Mouse (Mus musculus) embryonic facial prominence, embryonic 13.5 days (tissue): Measurements from ENCODE around the gene Shb. TPM values are rescaled to one million over a fixed set of nuclear protein-coding genes. Genes with fewer than 3 reads are reported as not detected.

Source experiments
- ATAC-seq: fragments of 200-750 bp; cut with Nextera tagmentation; 2 replicates; pipeline ENCODE4 v1.8.0; 2017; ENCODE audit warnings: low read depth; ENCODE audit not compliant: insufficient number of reproducible peaks, insufficient read depth, low FRiP score, low TSS enrichment
- H3K27ac ChIP-seq: fragments of 300-500 bp; sonication (generic); 2 replicates; pipeline ENCODE4 v1.5.1; 2015; ENCODE audit warnings: moderate library complexity, mild to moderate bottlenecking, inconsistent platforms
- H3K27me3 ChIP-seq: fragments of 300-500 bp; sonication (generic); 2 replicates; pipeline ENCODE4 v1.6.1; 2015; ENCODE audit warnings: mild to moderate bottlenecking, inconsistent platforms
- H3K36me3 ChIP-seq: fragments of 300-500 bp; sonication (generic); 2 replicates; pipeline ENCODE4 v1.6.1; 2015; ENCODE audit warnings: mild to moderate bottlenecking, inconsistent platforms
- H3K4me1 ChIP-seq: fragments of 300-500 bp; sonication (generic); 2 replicates; pipeline ENCODE4 v1.6.1; 2015; ENCODE audit warnings: inconsistent platforms
- H3K4me2 ChIP-seq: fragments of 300-500 bp; sonication (generic); 2 replicates; pipeline ENCODE4 v1.6.1; 2015; ENCODE audit warnings: moderate library complexity, mild to moderate bottlenecking, inconsistent platforms
- H3K4me3 ChIP-seq: fragments of 300-500 bp; sonication (generic); 2 replicates; pipeline ENCODE4 v1.5.1; 2015; ENCODE audit warnings: mild to moderate bottlenecking, inconsistent platforms
- H3K9ac ChIP-seq: fragments of 300-500 bp; sonication (generic); 2 replicates; pipeline ENCODE4 v1.6.1; 2015; ENCODE audit warnings: mild to moderate bottlenecking, inconsistent platforms
- H3K9me3 ChIP-seq: fragments of 300-500 bp; sonication (generic); 2 replicates; pipeline ENCODE4 v1.6.1; 2016; ENCODE audit warnings: inconsistent platforms
- WGBS: fragments of 180-500 bp; shearing (Covaris S2); methylation state at CpG from one replicate; pipeline ENCODE4 v1.1.7; 2015; ENCODE audit warnings: mixed read lengths; 5-methylcytosine and 5-hydroxymethylcytosine counted together
- polyA plus RNA-seq: library from polyadenylated mRNA; unstranded; fragments of >200 nt; fragmentation: Nextera tagmentation; extraction: Ambion mirVana; gene quantifications from 2 replicates; pipeline ENCODE4 v1.2.1, GENCODE M21; 2015

Shb gene
- polyA plus RNA-seq, 1 experiment from 2014 or later: 3.8 TPM

GRCm38 (mm10) chr4:45464528-45464927, 67.7 kb downstream of the Shb start:
- Histone ChIP-seq H3K36me3 (no peaks in the 10 kb centered on the region), H3K9ac (no peak overlapping the region), H3K4me2 (no peak overlapping the region), H3K9me3 (no peaks in the 10 kb centered on the region), H3K27ac (no peak overlapping the region), H3K27me3 (no peaks in the 10 kb centered on the region), H3K4me3 (no peak overlapping the region), H3K4me1 (peaks cover 40% of the 10 kb centered on the region)
- ATAC-seq: no peak
- WGBS: 36% methylated on average over 12 of the region's 12 CpGs

GRCm38 (mm10) chr4:45464123-45464522, 68.1 kb downstream of the Shb start:
- no peaks in the 10 kb centered on the region for H3K36me3 ChIP-seq
- H3K27me3 ChIP-seq: no peaks in the 10 kb centered on the region
- H3K9ac ChIP-seq: no peak overlapping the region
- no peak for ATAC-seq
- H3K9me3 ChIP-seq: no peaks in the 10 kb centered on the region
- H3K4me3 ChIP-seq: no peak overlapping the region
- H3K4me1 ChIP-seq: peaks cover 42% of the 10 kb centered on the region
- H3K27ac ChIP-seq: no peak overlapping the region
- WGBS: 86% methylated on average over 3 of the region's 3 CpGs
- H3K4me2 ChIP-seq: no peak overlapping the region

GRCm38 (mm10) chr4:45462628-45463027, 69.6 kb downstream of the Shb start:
- Histone ChIP-seq H3K27ac (no peak overlapping the region), H3K9me3 (no peaks in the 10 kb centered on the region), H3K27me3 (no peaks in the 10 kb centered on the region), H3K36me3 (peaks cover 6% of the 10 kb centered on the region; the same call in 1 of the 2 replicates), H3K9ac (no peak overlapping the region), H3K4me1 (peaks cover 34% of the 10 kb centered on the region), H3K4me2 (no peak overlapping the region), H3K4me3 (no peak overlapping the region)
- WGBS: 91% methylated on average over 5 of the region's 5 CpGs
- no peak for ATAC-seq

- no peaks in the 10 kb centered on the region for H3K9me3 ChIP-seq
- ATAC-seq: no peak
- H3K27ac ChIP-seq: no peak overlapping the region
- peaks cover 28% of the 10 kb centered on the region for H3K4me1 ChIP-seq
- H3K4me2 ChIP-seq: no peak overlapping the region
- WGBS: 26% methylated on average over 7 of the region's 7 CpGs
- H3K9ac ChIP-seq: no peak overlapping the region
- H3K4me3 ChIP-seq: no peak overlapping the region
- H3K36me3 ChIP-seq: peaks cover 15% of the 10 kb centered on the region
- H3K27me3 ChIP-seq: no peaks in the 10 kb centered on the region
Measured at GRCm38 (mm10) chr4:45461661-45462060, 70.6 kb downstream of the Shb start.

- Histone ChIP-seq H3K27ac (no peak overlapping the region), H3K36me3 (peaks cover 20% of the 10 kb centered on the region), H3K9me3 (no peaks in the 10 kb centered on the region), H3K9ac (no peak overlapping the region), H3K27me3 (no peaks in the 10 kb centered on the region), H3K4me1 (peaks cover 31% of the 10 kb centered on the region), H3K4me2 (no peak overlapping the region), H3K4me3 (no peak overlapping the region)
- no peak for ATAC-seq
- WGBS: 29% methylated on average over 9 of the region's 9 CpGs
Measured at GRCm38 (mm10) chr4:45459375-45459774, 72.9 kb downstream of the Shb start.

- Histone ChIP-seq H3K27me3 (no peaks in the 10 kb centered on the region), H3K4me1 (peaks cover 46% of the 10 kb centered on the region), H3K27ac (no peak overlapping the region), H3K9ac (no peak overlapping the region), H3K4me2 (no peak overlapping the region), H3K4me3 (no peak overlapping the region), H3K36me3 (peaks cover 20% of the 10 kb centered on the region), H3K9me3 (no peaks in the 10 kb centered on the region)
- no peak for ATAC-seq
- 79% methylated on average over 2 of the region's 2 CpGs for WGBS
Measured at GRCm38 (mm10) chr4:45457543-45457942, 74.7 kb downstream of the Shb start.

GRCm38 (mm10) chr4:45455001-45455400, 77.3 kb downstream of the Shb start:
- Histone ChIP-seq H3K27ac (no peak overlapping the region), H3K36me3 (peaks cover 20% of the 10 kb centered on the region), H3K4me3 (no peak overlapping the region), H3K9ac (no peak overlapping the region), H3K4me1 (peaks cover 58% of the 10 kb centered on the region), H3K4me2 (no peak overlapping the region), H3K9me3 (no peaks in the 10 kb centered on the region), H3K27me3 (no peaks in the 10 kb centered on the region)
- 79% methylated on average over 4 of the region's 4 CpGs for WGBS
- no peak for ATAC-seq

- Histone ChIP-seq H3K4me1 (peaks cover 46% of the 10 kb centered on the region), H3K4me3 (no peak overlapping the region), H3K27ac (no peak overlapping the region; the same call in 1 of the 2 replicates), H3K9ac (no peak overlapping the region), H3K4me2 (no peak overlapping the region), H3K9me3 (no peaks in the 10 kb centered on the region), H3K27me3 (no peaks in the 10 kb centered on the region), H3K36me3 (peaks cover 20% of the 10 kb centered on the region)
- ATAC-seq: no peak
- 38% methylated on average over 3 of the region's 3 CpGs for WGBS
Measured at GRCm38 (mm10) chr4:45453271-45453851, 78.9 kb downstream of the Shb start.

GRCm38 (mm10) chr4:45452569-45453111, 79.6 kb downstream of the Shb start:
- Histone ChIP-seq H3K9ac (no peak overlapping the region), H3K36me3 (peaks cover 14% of the 10 kb centered on the region), H3K4me2 (no peak overlapping the region), H3K27me3 (no peaks in the 10 kb centered on the region), H3K4me3 (no peak overlapping the region), H3K9me3 (no peaks in the 10 kb centered on the region), H3K27ac (no peak overlapping the region), H3K4me1 (peaks cover 46% of the 10 kb centered on the region)
- no peak for ATAC-seq
- WGBS: 55% methylated on average over 7 of the region's 7 CpGs

GRCm38 (mm10) chr4:45449012-45449411, 83.3 kb downstream of the Shb start:
- Histone ChIP-seq H3K27ac (no peak overlapping the region), H3K4me2 (no peak overlapping the region), H3K27me3 (no peaks in the 10 kb centered on the region), H3K9me3 (no peaks in the 10 kb centered on the region), H3K4me3 (no peak overlapping the region), H3K36me3 (peaks cover 19% of the 10 kb centered on the region), H3K4me1 (peaks cover 27% of the 10 kb centered on the region), H3K9ac (no peak overlapping the region)
- WGBS: 71% methylated on average over 5 of the region's 5 CpGs
- ATAC-seq: no peak

- H3K4me3 ChIP-seq: no peak overlapping the region
- 93% methylated on average over 7 of the region's 7 CpGs for WGBS
- no peaks in the 10 kb centered on the region for H3K9me3 ChIP-seq
- H3K27me3 ChIP-seq: no peaks in the 10 kb centered on the region
- H3K36me3 ChIP-seq: peaks cover 24% of the 10 kb centered on the region
- H3K4me1 ChIP-seq: peaks cover 21% of the 10 kb centered on the region
- no peak overlapping the region for H3K9ac ChIP-seq
- H3K27ac ChIP-seq: no peak overlapping the region
- H3K4me2 ChIP-seq: no peak overlapping the region
- ATAC-seq: no peak
Measured at GRCm38 (mm10) chr4:45448481-45448880, 83.8 kb downstream of the Shb start.

GRCm38 (mm10) chr4:45447196-45447595, 85.1 kb downstream of the Shb start:
- H3K9me3 ChIP-seq: no peaks in the 10 kb centered on the region
- peaks cover 30% of the 10 kb centered on the region for H3K36me3 ChIP-seq
- H3K27me3 ChIP-seq: no peaks in the 10 kb centered on the region
- H3K4me2 ChIP-seq: no peak overlapping the region
- H3K4me1 ChIP-seq: peaks cover 9% of the 10 kb centered on the region; the same call in 1 of the 2 replicates
- no peak overlapping the region for H3K27ac ChIP-seq
- H3K9ac ChIP-seq: no peak overlapping the region
- H3K4me3 ChIP-seq: no peak overlapping the region
- ATAC-seq: no peak
- 90% methylated on average over 5 of the region's 5 CpGs for WGBS
